Mouse (Mus musculus): ENCODE measurements around the gene Gdf1.

GRCm38 (mm10) chr8:70361484-70362032 is 31.9 kb downstream of the Gdf1 start:
- TF ChIP-seq CTCF (IDR thresholded peaks at IDR 0.05; ENCODE audit: extremely low read depth, insufficient read length, insufficient replicate concordance, low read depth, low read length) (no peak), POLR2A (IDR thresholded peaks at IDR 0.05; ENCODE audit: low read depth, low read length) (no peak)
